Comparison of ENCODE assay signal across 9 mouse cellular contexts in the genomic region with DNA sequence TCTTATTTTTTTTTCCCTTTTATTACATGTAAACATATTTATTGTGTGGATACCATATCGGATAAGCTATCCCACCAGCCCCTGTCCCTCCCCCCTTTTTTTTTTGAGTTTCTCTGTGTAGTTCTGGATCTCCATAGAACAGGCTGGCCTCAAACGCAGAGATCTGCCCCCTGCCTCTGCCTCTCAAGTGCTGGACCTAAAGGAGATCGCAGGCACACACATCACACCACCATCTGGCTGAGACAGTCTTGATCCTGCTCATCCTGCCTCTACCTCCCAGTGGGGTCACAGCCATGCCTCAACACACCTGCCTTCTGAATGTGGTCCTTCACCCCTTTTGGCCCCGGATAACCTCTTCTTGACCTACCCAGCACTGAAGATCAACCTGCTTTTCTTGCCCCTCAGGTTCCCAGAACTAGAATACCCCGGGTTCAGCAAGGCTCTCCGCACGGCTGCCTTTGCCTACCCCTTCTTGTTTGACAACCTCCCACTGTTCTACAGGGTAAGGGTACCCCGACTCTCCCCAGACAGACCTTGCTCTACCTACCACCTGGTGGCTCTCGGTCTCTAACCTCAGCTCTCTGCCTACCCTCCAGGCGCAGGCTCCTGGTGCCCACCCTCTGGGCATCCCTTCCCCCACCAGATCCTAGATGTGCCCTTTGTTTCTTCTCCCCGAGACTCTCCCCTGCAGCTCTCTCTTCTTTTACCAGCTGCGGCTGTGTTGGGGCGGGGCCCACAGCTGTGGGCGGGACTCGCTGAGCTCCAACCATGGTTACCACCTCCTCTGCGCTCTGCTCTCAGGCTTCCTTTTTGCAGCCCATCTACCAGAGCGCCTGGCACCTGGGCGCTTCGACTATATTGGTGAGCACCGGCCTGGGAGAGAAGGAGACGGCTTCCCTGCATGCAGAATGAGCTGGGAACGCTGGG. TPM values are rescaled to one million over a fixed set of nuclear protein-coding genes. Genes with fewer than 3 reads are reported as not detected.
A peak's percentile ranks its signal among the peaks of the same experiment; 100 is the strongest.
DNase-seq lines count a peak whose midpoint lies in the region; ATAC-seq lines count a peak whose summit lies in the region.
"Not testable (repeated sequence)": the region's sequence is repeated elsewhere in the genome, so short reads cannot be mapped to it uniquely, and the experiment has no call there.
"Had no signal": no experiment of that assay in that cellular context is flagged by ENCODE, and none has a peak within 500 bp of the region (broad histone marks: within the 10 kb centered on the region; RNA-seq: fewer than 3 reads in every experiment).

No protein-coding gene starts in this region.

- H3K36me3 ChIP-seq in limb, embryonic 11.5 days (ENCODE audit: control insufficient read depth, insufficient read depth, low read length); neural tube, embryonic 12.5 days: not testable (repeated sequence)

- not testable (repeated sequence) for H3K4me1 ChIP-seq in limb, embryonic 11.5 days (ENCODE audit: control insufficient read depth, insufficient read depth, low read length); neural tube, embryonic 12.5 days

- not testable (repeated sequence) for H3K4me3 ChIP-seq in limb, embryonic 11.5 days (ENCODE audit: low read depth, low read length)
- peak overlapping the region; percentile 15; the same call in 1 of the 2 replicates for H3K4me3 ChIP-seq in neural tube, embryonic 12.5 days

- DNase-seq in MEL-GATA-1-ER (ENCODE audit: extremely low read depth, low read depth) = peak; percentile 31
- peak; percentile 66 for DNase-seq in embryo, embryonic 9.5 days (ENCODE audit: extremely low spot score)
- DNase-seq in induced T-regulatory cell, adult 2 months (ENCODE audit: low read depth) = peak; percentile 73
- peak; percentile 66 for DNase-seq in limb, embryonic 11.5 days (ENCODE audit: low spot score)
- DNase-seq in lung, postnatal 14 days = peak; percentile 21
- DNase-seq in thymus, postnatal 0 days (ENCODE audit: low spot score) = peak; percentile 92

- 8% methylated on average over 20 of the region's 22 CpGs for WGBS in limb, embryonic 11.5 days
- WGBS in neural tube, embryonic 12.5 days = 6% methylated on average over 21 of the region's 22 CpGs

- peak; percentile 76 for ATAC-seq in granulocyte monocyte progenitor cell, adult 5-6 weeks (replicated peaks; ENCODE audit: poor library complexity, severe bottlenecking)
- peak; percentile 71 for ATAC-seq in limb, embryonic 11.5 days (ENCODE audit: insufficient number of reproducible peaks, low FRiP score, low TSS enrichment, low read depth)
- ATAC-seq in neural tube, embryonic 12.5 days (ENCODE audit: low FRiP score, low read depth) = peak; percentile 91

- not testable (repeated sequence) for H3K9me3 ChIP-seq in limb, embryonic 11.5 days (ENCODE audit: control insufficient read depth, low read length); neural tube, embryonic 12.5 days

- not testable (repeated sequence) for H3K27ac ChIP-seq in limb, embryonic 11.5 days (replicated peaks; ENCODE audit: low read depth, low read length)
- H3K27ac ChIP-seq in neural tube, embryonic 12.5 days = peak overlapping the region; percentile 37; the same call in 1 of the 2 replicates

- H3K9ac ChIP-seq in limb, embryonic 11.5 days (ENCODE audit: low read length) = peak overlapping the region; percentile 12; the same call in 1 of the 2 replicates
- peak overlapping the region; percentile 44; the same call in 1 of the 2 replicates for H3K9ac ChIP-seq in neural tube, embryonic 12.5 days

- peak overlapping the region; percentile 41 for H3K4me2 ChIP-seq in limb, embryonic 11.5 days (ENCODE audit: low read depth, severe bottlenecking)
- H3K4me2 ChIP-seq in neural tube, embryonic 12.5 days (replicated peaks) = peak overlapping the region; percentile 53

- H3K27me3 ChIP-seq in limb, embryonic 11.5 days (ENCODE audit: control insufficient read depth, insufficient read depth, low read length); neural tube, embryonic 12.5 days (replicated peaks): not testable (repeated sequence)

RNA-seq across cellular contexts. Expression of a gene that starts 2.6 kb away (rescaled TPM):
- total RNA-seq in granulocyte monocyte progenitor cell, adult 5-6 weeks (2014; fragmentation: Nextera tagmentation) = not detected in 2 replicates
- not detected in 2 replicates for total RNA-seq in granulocyte monocyte progenitor cell, adult 5-6 weeks (2017)
- polyA plus RNA-seq in limb, embryonic 11.5 days (2014; fragmentation: Nextera tagmentation; extraction: Ambion mirVana) = not detected in 2 replicates
- polyA plus RNA-seq in neural tube, embryonic 12.5 days (2016; fragmentation: Nextera tagmentation; extraction: Ambion mirVana) = not detected in 2 replicates
- polyA plus RNA-seq in thymus, postnatal 0 days (2015; fragmentation: Nextera tagmentation; extraction: Ambion mirVana) = 0.80 and 1.2 TPM in 2 replicates
- total RNA-seq: heart, adult 8-10 months had no signal

RNA-seq across cellular contexts. Expression of a gene that starts 3.2 kb away (rescaled TPM):
- not detected in 2 replicates for total RNA-seq in granulocyte monocyte progenitor cell, adult 5-6 weeks (2014; fragmentation: Nextera tagmentation)
- total RNA-seq in granulocyte monocyte progenitor cell, adult 5-6 weeks (2017) = not detected in 2 replicates
- polyA plus RNA-seq in limb, embryonic 11.5 days (2014; fragmentation: Nextera tagmentation; extraction: Ambion mirVana) = not detected in 2 replicates
- polyA plus RNA-seq in neural tube, embryonic 12.5 days (2016; fragmentation: Nextera tagmentation; extraction: Ambion mirVana) = not detected in 2 replicates
- 0.83 and 1.1 TPM in 2 replicates for polyA plus RNA-seq in thymus, postnatal 0 days (2015; fragmentation: Nextera tagmentation; extraction: Ambion mirVana)
- total RNA-seq: heart, adult 8-10 months had no signal

RNA-seq across cellular contexts. Expression of a gene that starts 9.1 kb away (rescaled TPM):
- not detected in 2 replicates for total RNA-seq in granulocyte monocyte progenitor cell, adult 5-6 weeks (2014; fragmentation: Nextera tagmentation)
- total RNA-seq in granulocyte monocyte progenitor cell, adult 5-6 weeks (2017) = not detected in 2 replicates
- not detected in 2 replicates for polyA plus RNA-seq in limb, embryonic 11.5 days (2014; fragmentation: Nextera tagmentation; extraction: Ambion mirVana)
- polyA plus RNA-seq in neural tube, embryonic 12.5 days (2016; fragmentation: Nextera tagmentation; extraction: Ambion mirVana) = not detected in 2 replicates
- 2.6 TPM in 2 replicates for polyA plus RNA-seq in thymus, postnatal 0 days (2015; fragmentation: Nextera tagmentation; extraction: Ambion mirVana)
- total RNA-seq: heart, adult 8-10 months had no signal

RNA-seq across cellular contexts. Expression of a gene that starts 17.3 kb away (rescaled TPM):
- not detected in 2 replicates for total RNA-seq in granulocyte monocyte progenitor cell, adult 5-6 weeks (2014; fragmentation: Nextera tagmentation)
- not detected in 2 replicates for total RNA-seq in granulocyte monocyte progenitor cell, adult 5-6 weeks (2017)
- 1.1 and 1.8 TPM in 2 replicates for polyA plus RNA-seq in limb, embryonic 11.5 days (2014; fragmentation: Nextera tagmentation; extraction: Ambion mirVana)
- 2.0 and 2.3 TPM in 2 replicates for polyA plus RNA-seq in neural tube, embryonic 12.5 days (2016; fragmentation: Nextera tagmentation; extraction: Ambion mirVana)
- 0.49 and 0.56 TPM in 2 replicates for polyA plus RNA-seq in thymus, postnatal 0 days (2015; fragmentation: Nextera tagmentation; extraction: Ambion mirVana)

RNA-seq across cellular contexts. Expression of a gene that starts 28.5 kb away (rescaled TPM):
- total RNA-seq in granulocyte monocyte progenitor cell, adult 5-6 weeks (2014; fragmentation: Nextera tagmentation) = 115 and 122 TPM in 2 replicates
- 128 and 141 TPM in 2 replicates for total RNA-seq in granulocyte monocyte progenitor cell, adult 5-6 weeks (2017)
- 174 and 185 TPM in 2 replicates for polyA plus RNA-seq in limb, embryonic 11.5 days (2014; fragmentation: Nextera tagmentation; extraction: Ambion mirVana)
- polyA plus RNA-seq in neural tube, embryonic 12.5 days (2016; fragmentation: Nextera tagmentation; extraction: Ambion mirVana) = 75.9 and 79.7 TPM in 2 replicates
- polyA plus RNA-seq in thymus, postnatal 0 days (2015; fragmentation: Nextera tagmentation; extraction: Ambion mirVana) = 144 and 151 TPM in 2 replicates

Comparison
In these comparisons a context has a peak if more than half of its experiments do, and no peak if none do; other contexts are left out.
1. DNase-seq: peak in every context shown above with its lines; median percentile 92 in thymus, postnatal 0 days; 73 in induced T-regulatory cell, adult 2 months; 66 in embryo, embryonic 9.5 days; 66 in limb, embryonic 11.5 days; 31 in MEL-GATA-1-ER; 21 in lung, postnatal 14 days.